Mouse (Mus musculus) granulocyte monocyte progenitor cell, adult 5-6 weeks (primary cell): ENCODE data around the gene Csnk2a2. TPM values are rescaled to one million over a fixed set of nuclear protein-coding genes. Genes with fewer than 3 reads are reported as not detected.

Source experiments
- ATAC-seq: replicated peaks from 2 replicates; pipeline ENCODE4 v1.8.0; 2016; ENCODE audit warnings: mild to moderate bottlenecking, moderate TSS enrichment, inconsistent platforms; ENCODE audit not compliant: poor library complexity, severe bottlenecking
- total RNA-seq, 2 experiments: library from RNA; stranded (forward) in 1 of 2; stranded (reverse) in 1 of 2; fragments of 200-712, 200-1000 nt in 1 of 2; fragments of >200 nt in 1 of 2; fragmentation: Nextera tagmentation in 1 of 2; gene quantifications; 2 replicates each; pipeline ENCODE4 v1.2.3; 2014 to 2017

The Csnk2a2 gene
- total RNA-seq, 2 experiments from 2014 or later = 22.6 to 99.4 TPM

DNA sequence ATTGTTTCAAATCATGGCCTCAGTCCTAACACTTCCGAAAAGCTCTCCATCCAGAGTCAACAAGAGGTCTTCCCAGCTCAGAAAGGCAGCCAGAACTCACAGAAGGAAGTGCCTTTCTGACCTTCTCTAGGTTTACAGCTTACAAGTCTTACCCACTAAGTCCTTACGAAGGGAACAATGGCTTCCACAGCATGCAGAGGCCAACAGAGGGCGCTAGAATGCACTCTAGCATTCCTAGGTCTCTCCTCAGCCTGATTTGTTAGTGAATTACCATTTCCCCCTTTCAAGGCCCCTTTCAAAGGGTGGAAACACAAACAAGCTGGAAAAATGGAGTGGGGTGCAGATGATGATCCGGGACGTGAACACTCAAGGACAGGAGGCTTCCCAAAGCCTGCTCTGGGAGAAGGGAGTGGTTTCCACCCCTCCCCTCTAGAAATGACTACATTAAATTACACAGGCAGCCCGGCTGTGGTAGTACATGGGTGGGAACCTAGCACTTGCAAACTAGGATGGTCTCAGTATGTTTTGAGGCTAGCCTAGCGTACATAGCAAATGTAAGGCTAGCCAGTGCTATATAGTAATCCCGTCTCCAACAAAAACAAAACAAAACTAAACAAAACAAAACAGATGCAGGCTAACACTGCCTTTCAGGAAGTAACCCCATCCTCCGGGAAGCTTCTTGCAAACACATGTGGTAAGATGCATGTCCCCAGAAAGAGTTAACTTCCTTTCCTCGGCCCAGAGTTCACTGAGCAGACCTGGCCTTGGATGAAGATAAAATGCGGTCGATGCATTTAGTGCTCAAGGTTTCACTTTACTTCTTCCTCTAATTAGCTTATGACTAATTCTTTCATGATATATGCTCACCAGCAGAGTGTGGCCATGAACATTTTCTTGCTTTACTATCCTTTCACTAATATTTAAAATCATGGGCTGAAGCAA lies 62.0 kb downstream of the Csnk2a2 start:
- ATAC-seq = peak; percentile 84

- no peak for ATAC-seq
Observed at GRCm38 (mm10) chr8:95426781-95427281, 63.0 kb downstream of the Csnk2a2 start.

DNA sequence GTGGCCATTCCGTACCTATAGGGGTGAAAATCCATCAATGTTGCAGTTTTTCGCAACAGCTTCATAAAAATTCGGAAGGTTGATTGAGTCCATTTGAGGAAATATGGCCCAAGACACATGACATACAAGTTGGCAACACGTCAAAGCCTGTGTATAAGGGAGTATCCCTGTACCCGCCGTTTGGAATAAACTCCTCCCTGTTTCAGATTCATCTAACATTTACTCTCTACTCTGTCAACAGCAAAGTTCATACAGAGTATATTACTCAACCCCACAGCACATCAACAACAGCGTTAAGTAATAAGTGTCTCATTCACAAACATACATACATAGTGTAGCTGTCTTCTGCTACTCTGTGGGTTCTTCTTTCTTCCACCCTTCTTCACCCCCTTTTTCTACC lies 65.2 kb downstream of the Csnk2a2 start:
- ATAC-seq = no peak

DNA sequence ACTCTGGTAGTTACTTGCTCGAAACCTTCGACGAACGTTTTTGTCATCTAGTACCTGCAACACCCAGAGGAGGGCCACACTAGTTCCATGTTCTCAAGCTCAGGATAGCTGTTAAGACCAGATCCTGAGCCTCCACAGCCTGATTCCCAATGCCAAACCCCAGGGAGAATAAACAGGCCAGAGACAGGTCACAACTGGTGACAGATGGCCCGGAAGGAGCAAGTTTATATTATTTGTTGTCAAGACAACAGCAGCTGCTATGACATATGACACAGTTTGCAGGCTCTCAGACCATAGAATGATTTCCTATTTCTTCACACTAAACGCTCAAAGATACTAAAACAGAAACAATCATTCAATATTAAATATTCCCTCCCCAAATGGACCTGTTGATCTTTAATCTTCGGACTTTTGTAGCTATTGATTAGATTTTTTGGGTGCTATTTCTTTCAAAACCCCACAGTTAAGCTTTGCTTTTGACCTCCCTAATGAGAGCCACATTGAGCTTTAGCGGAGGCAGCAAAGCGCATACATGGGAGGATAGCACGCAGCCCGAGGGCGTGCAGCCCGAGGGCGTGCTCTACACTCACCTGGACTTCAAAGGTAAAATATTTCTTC lies 67.5 kb downstream of the Csnk2a2 start:
- ATAC-seq = no peak

GRCm38 (mm10) chr8:95411309-95411972 lies 78.4 kb downstream of the Csnk2a2 start:
- ATAC-seq = peak; percentile 97

- ATAC-seq = no peak
Observed at GRCm38 (mm10) chr8:95409518-95409917, 80.3 kb downstream of the Csnk2a2 start.

GRCm38 (mm10) chr8:95401091-95401490 lies 88.7 kb downstream of the Csnk2a2 start:
- no peak for ATAC-seq

DNA sequence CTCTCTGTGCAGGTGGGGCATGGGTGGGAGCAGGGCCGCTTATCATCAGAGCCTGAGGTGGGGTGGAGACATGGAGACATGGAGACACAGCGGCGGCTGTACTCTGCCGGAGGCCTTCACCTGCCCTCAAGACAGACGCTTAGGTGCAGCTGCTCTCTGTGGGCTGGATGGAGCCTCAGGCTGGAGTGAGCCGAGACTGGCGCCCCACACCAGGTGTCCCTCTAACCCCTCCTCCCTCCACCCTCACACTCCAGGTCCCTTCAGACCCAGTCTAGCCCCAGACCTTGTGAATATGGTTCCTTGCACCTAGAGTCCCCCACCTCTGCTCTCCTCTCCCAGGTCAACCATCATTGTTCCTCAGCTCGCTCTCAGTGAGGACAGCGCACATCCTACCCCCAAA lies 90.7 kb downstream of the Csnk2a2 start:
- ATAC-seq = no peak

DNA sequence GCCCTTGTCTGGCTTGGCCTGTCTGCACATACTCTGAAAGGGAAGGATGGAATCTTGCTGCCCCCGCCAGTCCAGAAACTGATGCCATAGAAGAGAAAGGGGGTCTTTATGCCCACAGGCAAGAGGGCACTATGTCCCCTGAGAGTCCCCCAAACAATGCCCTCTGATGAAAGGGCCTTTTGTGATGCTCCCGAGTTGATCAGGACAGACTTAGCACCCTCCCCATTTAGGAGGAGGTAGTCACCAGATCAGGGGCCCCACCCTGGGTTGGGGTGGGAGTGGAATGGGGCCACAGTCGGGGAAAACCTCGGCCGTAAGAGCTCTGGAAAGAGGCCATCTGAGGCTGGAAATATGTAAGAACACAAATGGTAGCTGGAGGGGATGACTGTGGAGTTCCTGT lies 92.6 kb downstream of the Csnk2a2 start:
- no peak for ATAC-seq

- ATAC-seq = 0 out of 2 replicates have a peak, but pooled peaks have one; percentile 36
Observed at GRCm38 (mm10) chr8:95396752-95397151, 93.1 kb downstream of the Csnk2a2 start.

Other genes starting within 250 kb of the Csnk2a2 start
- gene Cngb1, start 183.5 kb downstream of the Csnk2a2 start, total RNA-seq (2014; fragmentation: Nextera tagmentation) = 8.2 and 8.5 TPM in 2 replicates
- 8.6 and 10.0 TPM in 2 replicates for gene Cngb1, start 183.5 kb downstream of the Csnk2a2 start, total RNA-seq (2017)
- not detected in 2 replicates for gene Tepp, start 179.5 kb downstream of the Csnk2a2 start, total RNA-seq (2014; fragmentation: Nextera tagmentation)
- not detected in 2 replicates for gene Tepp, start 179.5 kb downstream of the Csnk2a2 start, total RNA-seq (2017)
- 5.4 and 6.9 TPM in 2 replicates for gene Zfp319, start 158.1 kb downstream of the Csnk2a2 start, total RNA-seq (2014; fragmentation: Nextera tagmentation)
- 1.6 and 2.2 TPM in 2 replicates for gene Zfp319, start 158.1 kb downstream of the Csnk2a2 start, total RNA-seq (2017)
- gene Usb1, start 157.8 kb downstream of the Csnk2a2 start, total RNA-seq (2014; fragmentation: Nextera tagmentation) = 41.5 and 44.1 TPM in 2 replicates
- gene Usb1, start 157.8 kb downstream of the Csnk2a2 start, total RNA-seq (2017) = 31.4 and 36.8 TPM in 2 replicates
- gene Mmp15, start 137.8 kb downstream of the Csnk2a2 start, total RNA-seq (2014; fragmentation: Nextera tagmentation) = not detected in 2 replicates
- 0.13 and 0.21 TPM in 2 replicates for gene Mmp15, start 137.8 kb downstream of the Csnk2a2 start, total RNA-seq (2017)
- 62.1 and 78.1 TPM in 2 replicates for gene Cfap20, start 55.2 kb downstream of the Csnk2a2 start, total RNA-seq (2014; fragmentation: Nextera tagmentation)
- 62.8 and 65.6 TPM in 2 replicates for gene Cfap20, start 55.2 kb downstream of the Csnk2a2 start, total RNA-seq (2017)
- not detected in 2 replicates for gene Ccdc113, start 44.0 kb upstream of the Csnk2a2 start, total RNA-seq (2014; fragmentation: Nextera tagmentation)
- not detected in 2 replicates for gene Ccdc113, start 44.0 kb upstream of the Csnk2a2 start, total RNA-seq (2017)
- gene Prss54, start 86.3 kb upstream of the Csnk2a2 start, total RNA-seq (2014; fragmentation: Nextera tagmentation) = not detected in 2 replicates
- not detected in 2 replicates for gene Prss54, start 86.3 kb upstream of the Csnk2a2 start, total RNA-seq (2017)
- 11.6 and 12.4 TPM in 2 replicates for gene Gins3, start 143.4 kb upstream of the Csnk2a2 start, total RNA-seq (2014; fragmentation: Nextera tagmentation)
- 25.2 and 25.5 TPM in 2 replicates for gene Gins3, start 143.4 kb upstream of the Csnk2a2 start, total RNA-seq (2017)
- gene Ndrg4, start 186.9 kb upstream of the Csnk2a2 start, total RNA-seq (2014; fragmentation: Nextera tagmentation) = not detected in 2 replicates
- gene Ndrg4, start 186.9 kb upstream of the Csnk2a2 start, total RNA-seq (2017) = not detected in 2 replicates
- 16.6 and 16.8 TPM in 2 replicates for gene Setd6, start 225.8 kb upstream of the Csnk2a2 start, total RNA-seq (2014; fragmentation: Nextera tagmentation)
- 42.0 and 48.1 TPM in 2 replicates for gene Setd6, start 225.8 kb upstream of the Csnk2a2 start, total RNA-seq (2017)